Mouse (Mus musculus): ENCODE data around the gene Fam216a.

Gene Fam216a

DNA sequence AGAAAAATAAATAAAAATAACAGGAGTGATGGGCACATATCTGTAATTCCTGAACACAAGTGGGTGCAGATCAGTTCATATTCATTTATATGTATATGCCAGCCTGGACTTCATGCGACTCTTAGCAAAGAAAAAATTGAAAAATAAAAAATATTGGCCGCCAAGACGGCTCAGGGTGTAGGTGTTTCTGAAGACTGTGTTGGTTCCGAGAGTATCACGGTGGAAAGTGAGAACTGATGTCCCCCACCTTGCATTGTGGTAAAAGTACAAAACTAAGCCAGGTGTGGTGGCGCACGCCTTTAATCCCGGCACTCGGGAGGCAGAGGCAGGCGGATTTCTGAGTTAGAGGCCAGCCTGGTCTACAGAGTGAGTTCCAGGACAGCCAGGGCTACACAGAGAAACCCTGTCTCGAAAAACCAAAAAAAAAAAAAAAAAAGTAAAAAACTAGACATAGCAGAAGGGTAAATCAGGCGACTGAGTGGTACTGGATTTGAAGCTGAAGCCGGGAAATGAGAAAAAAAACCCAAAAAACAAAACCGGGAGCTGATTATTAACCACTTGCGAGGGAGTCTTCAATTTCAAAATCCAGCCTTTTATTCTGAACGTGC is 19.1 kb upstream of the Fam216a start:
- in situ Hi-C loops (cut with MboI, MseI) = no loop called here

- in situ Hi-C loops (cut with MboI, MseI) = no loop called here
These were observed 18.5 kb upstream of the Fam216a start for GRCm38 (mm10) chr5:122390671-122391070.

- in situ Hi-C loops (cut with MboI, MseI) = no loop called here
These were observed 17.8 kb upstream of the Fam216a start for GRCm38 (mm10) chr5:122390006-122390405.

DNA sequence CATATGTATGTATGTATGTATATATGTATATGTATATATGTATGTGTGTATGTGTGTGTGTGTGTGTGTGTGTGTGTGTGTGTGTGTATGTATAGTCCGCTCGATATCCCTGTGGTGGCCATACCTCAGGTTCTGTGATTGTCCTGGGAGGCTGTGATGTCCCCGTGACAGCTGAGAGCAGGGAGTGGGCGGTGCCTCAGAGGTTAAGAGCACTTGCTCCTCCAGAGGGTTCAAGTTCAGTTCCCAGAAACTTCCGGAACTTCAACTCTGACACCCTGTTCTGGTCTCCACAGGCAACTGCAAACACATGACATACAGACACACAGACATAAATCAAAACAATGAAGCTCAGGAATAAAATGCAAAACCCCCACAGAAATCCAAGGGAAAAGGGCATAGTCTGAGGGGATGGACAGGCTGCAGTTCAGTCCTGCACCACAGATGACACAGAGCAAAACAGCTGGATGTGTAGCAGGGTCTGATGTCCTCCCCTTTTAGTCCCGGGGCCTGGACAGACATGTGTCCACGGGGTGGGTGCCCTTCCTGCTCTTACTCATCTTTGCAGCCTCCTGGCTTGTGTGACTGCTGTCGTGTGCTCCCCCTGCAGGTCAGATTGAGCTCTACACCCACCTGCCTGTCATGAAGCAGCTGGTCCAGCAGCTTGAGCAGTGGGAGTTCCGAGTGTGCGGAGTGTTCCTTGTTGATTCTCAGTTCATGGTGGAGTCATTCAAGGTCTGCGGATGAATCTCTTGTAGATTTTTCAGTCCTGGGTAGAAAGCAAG is 7.4 kb upstream of the Fam216a start:
- in situ Hi-C loops (cut with MboI, MseI) = no loop called here

- in situ Hi-C loops (cut with MboI, MseI) = no loop called here
These were observed 6.0 kb upstream of the Fam216a start for GRCm38 (mm10) chr5:122378171-122378570.

GRCm38 (mm10) chr5:122377101-122377833 is 5.1 kb upstream of the Fam216a start:
- in situ Hi-C loops (cut with MboI, MseI) = no loop called here

DNA sequence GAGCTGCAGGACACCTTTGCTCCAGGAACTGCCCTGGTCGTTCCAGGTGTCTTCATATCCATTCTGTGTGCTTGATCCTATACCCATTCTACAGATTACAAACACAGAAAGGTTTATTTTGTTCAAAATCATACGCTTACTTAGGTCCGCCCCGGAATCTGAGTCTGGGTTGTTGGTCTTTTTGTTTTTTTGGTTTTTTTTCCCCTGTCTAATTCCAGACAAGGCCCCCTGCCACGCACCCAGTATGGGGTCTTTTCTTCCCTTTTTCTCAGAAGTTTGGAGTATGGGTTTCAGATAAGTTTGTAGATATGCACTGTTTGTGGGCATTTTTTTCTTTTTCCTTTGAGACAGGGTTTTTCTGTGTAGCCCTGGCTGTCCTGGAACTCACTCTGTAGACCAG is 714 bp upstream of the Fam216a start:
- in situ Hi-C loops (cut with MboI, MseI) = no loop called here

GRCm38 (mm10) chr5:122371591-122372191 is 473 bp downstream of the Fam216a start, which contains the start of gene Gpn3:
Gene Gpn3, plus strand, starts transcription at chr5:122371876.
- in situ Hi-C loops (cut with MboI, MseI) = no loop called here

- in situ Hi-C loops (cut with MboI, MseI) = loop anchor here (5.0 kb wide), 1 partner anchor 87 kb away; no protein-coding TSS in a partner anchor
These were observed 17.6 kb downstream of the Fam216a start for GRCm38 (mm10) chr5:122354492-122355067.

- in situ Hi-C loops (cut with MboI, MseI) = loop anchor here (5.0 kb wide), 1 partner anchor 87 kb away; no protein-coding TSS in a partner anchor
These were observed 18.2 kb downstream of the Fam216a start, which contains the start of the genes Rad9b and Vps29 for GRCm38 (mm10) chr5:122353807-122354491. Gene Rad9b, minus strand, starts transcription at chr5:122354233. Gene Vps29, plus strand, starts transcription at chr5:122354369.

DNA sequence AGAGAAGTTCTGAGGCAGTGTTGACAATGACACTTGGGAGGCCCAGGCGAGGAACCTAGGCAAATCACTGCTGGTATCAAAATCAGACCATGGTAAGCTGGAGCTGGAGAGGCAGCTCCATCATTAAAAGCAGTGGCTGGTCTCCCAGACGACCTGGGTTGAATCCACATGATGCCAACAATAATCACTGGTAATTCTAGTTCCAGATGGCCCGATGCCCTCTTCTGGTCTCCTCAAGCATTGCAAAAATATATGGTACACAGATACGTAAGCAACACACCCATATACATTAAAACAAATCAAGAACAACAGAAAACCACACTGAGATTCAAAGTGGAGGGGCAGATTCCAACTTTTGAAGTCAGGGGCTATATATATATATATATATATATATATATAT is 26.4 kb downstream of the Fam216a start:
- in situ Hi-C loops (cut with MboI, MseI) = no loop called here

GRCm38 (mm10) chr5:122344260-122344659 is 27.9 kb downstream of the Fam216a start:
- in situ Hi-C loops (cut with MboI, MseI) = no loop called here

GRCm38 (mm10) chr5:122343768-122344167 is 28.4 kb downstream of the Fam216a start:
- in situ Hi-C loops (cut with MboI, MseI) = no loop called here

GRCm38 (mm10) chr5:122342874-122343273 is 29.3 kb downstream of the Fam216a start:
- in situ Hi-C loops (cut with MboI, MseI) = no loop called here

- in situ Hi-C loops (cut with MboI, MseI) = no loop called here
These were observed 35.4 kb downstream of the Fam216a start for GRCm38 (mm10) chr5:122336554-122337294.

DNA sequence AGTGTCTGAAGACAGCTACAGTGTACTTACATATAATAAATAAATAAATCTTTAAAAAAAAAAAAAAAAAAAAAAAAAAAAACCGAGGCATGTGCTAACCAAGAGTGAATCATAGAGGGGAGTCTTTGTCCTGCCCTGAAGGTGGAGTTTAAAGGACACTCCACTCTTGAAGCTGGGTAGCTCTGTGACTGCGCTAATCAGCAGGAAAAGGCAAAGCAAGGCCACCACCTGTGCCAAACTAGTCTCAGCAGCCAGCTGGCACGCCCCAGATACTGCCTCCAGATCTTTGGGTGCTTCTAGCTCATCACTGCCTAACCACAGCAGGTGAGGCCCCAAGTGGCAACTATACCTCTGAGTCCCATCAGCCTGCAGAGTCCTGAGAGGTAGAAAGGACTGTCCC is 37.5 kb downstream of the Fam216a start:
- in situ Hi-C loops (cut with MboI, MseI) = no loop called here

- in situ Hi-C loops (cut with MboI, MseI) = no loop called here
These were observed 41.9 kb downstream of the Fam216a start for GRCm38 (mm10) chr5:122330269-122330668.

GRCm38 (mm10) chr5:122327283-122327682 is 44.9 kb downstream of the Fam216a start:
- in situ Hi-C loops (cut with MboI, MseI) = no loop called here

DNA sequence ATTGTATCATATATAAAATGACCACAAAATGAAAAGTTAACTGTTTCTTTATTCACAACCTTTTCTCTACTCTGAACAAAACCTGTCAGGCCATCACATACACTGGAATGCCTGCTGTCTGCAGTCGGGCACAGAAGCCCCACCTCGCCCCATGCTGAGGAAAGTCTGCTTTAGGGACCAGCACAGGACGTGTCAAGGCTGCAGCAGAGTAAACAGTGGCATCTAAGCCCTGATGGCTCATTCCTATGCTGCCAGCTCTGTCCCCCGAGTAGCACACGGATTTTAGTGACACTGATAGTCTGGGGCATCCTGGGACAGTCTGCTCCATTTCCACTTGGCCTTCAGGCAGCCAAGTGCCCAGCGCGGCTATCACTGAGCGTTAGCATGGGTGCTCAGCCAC is 46.7 kb downstream of the Fam216a start:
- in situ Hi-C loops (cut with MboI, MseI) = no loop called here

All from T-helper 2 cell (primary cell).